Mouse (Mus musculus) hematopoietic stem cell, adult 5-6 weeks (primary cell): ENCODE results near the gene Olfr156. TPM values are rescaled to one million over a fixed set of nuclear protein-coding genes. Genes with fewer than 3 reads are reported as not detected.
"Not testable (repeated sequence)": the region's sequence is repeated elsewhere in the genome, so short reads cannot be mapped to it uniquely, and the experiment has no call there.

Experiments
- ATAC-seq, 2 experiments: fragments of 125-278 bp in 1 of 2; replicated peaks in 1 of 2; 2 replicates each; pipeline ENCODE4 v1.8.0; 2016 to 2017; ENCODE audit warnings: inconsistent platforms in 2 of 2, mild to moderate bottlenecking in 2 of 2, moderate number of reproducible peaks in 2 of 2, low read depth in 1 of 2, moderate TSS enrichment in 1 of 2; ENCODE audit not compliant: low FRiP score in 2 of 2, poor library complexity in 2 of 2, severe bottlenecking in 2 of 2, insufficient read depth in 1 of 2, low TSS enrichment in 1 of 2
- total RNA-seq: library from RNA; stranded (forward); fragments of 172-1452, 232-1000 nt; gene quantifications from 2 replicates; pipeline ENCODE4 v1.2.3, GENCODE M21; 2017

Gene Olfr156
- not detected in 2 replicates for total RNA-seq

- ATAC-seq = no peak
Measured at GRCm38 (mm10) chr4:43823845-43824337, at the start of gene Olfr156. Gene Olfr156 (minus strand): TSS chr4:43823895.

DNA sequence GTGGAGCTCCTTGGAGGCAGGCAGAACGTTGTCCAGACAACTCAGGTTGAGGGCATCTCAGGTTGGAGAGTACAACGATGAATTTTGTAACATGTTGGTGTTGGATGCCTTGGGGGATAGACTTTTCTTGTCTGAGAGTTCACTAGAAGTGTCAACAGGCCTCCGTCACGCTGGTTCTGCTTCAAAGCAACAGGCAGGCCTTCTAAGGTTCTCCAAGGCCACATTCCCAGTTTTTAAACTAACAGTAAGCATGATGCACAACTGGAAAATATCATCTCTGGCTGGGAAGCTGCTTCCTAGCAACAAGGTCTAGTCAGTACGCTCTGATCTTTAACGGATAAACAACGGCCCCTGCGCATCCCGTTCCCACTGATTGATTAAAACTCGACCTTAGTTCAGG is 46.1 kb upstream of the Olfr156 start:
- no peak for ATAC-seq

- ATAC-seq = no peak
Measured at GRCm38 (mm10) chr4:43863298-43863697, 39.6 kb upstream of the Olfr156 start.

DNA sequence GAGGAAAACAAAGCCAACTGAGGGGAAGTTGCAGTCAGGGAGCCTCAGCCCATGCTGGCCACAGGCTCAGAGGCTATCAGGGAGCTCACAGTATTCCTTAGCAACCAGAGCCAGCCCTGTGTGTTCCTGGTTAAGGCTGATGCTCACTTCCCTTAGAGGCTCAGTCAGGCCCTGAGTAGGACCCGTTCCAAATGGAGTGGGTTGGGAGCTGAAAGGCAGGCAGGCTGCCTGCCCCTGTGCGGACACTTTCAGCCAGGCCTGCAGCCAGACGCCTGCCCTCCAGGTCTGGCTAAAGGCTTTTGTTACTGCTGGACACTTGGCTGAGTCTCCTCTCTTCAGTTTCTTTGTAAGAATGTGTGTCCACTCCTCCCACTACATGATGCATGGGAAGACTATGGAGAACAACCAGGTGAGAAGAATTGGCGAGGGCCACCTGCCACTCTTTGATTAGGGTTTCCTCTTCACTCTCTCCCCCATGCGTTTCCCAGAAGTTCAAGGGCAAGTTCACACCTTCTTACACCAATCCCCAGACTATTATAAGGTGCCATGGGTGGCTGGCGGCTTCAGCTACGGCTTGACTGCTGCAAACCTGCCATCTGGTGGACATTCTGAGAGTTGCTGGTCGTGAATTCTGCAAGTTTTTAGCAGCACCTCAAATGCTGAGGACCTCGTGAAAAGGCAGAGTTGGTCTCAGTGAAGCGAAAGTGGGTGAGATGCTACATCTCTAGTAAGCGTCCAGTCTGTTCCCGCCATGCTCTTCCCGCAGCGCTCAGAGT is 37.2 kb upstream of the Olfr156 start:
- peak; percentile 59 to 84 for ATAC-seq

DNA sequence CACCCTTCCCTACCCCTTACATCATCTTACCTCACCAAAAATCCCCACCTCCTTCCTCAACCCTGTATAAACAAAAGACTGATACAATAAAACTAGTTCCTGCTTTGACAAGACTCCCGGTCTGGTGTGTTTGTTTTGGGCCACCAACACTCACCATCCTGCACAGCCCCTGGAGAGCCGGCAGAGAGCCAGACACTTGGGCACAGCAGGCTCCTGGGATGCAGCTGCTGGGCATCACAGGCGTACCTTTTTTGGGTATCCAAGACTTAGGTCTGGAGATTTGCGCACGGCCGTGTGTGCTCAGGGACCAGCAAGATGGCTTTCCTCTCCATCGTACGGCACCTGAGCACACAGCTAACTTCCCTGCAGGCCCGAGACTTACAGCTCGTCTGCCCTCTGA is 36.2 kb upstream of the Olfr156 start:
- ATAC-seq = no peak

GRCm38 (mm10) chr4:43854101-43854500 is 30.4 kb upstream of the Olfr156 start:
- ATAC-seq = no peak

- ATAC-seq = no peak
Measured at GRCm38 (mm10) chr4:43851265-43851664, 27.6 kb upstream of the Olfr156 start, which contains the start of gene Olfr155. Gene Olfr155 (plus strand): TSS chr4:43851565.

- no peak for ATAC-seq
Measured at GRCm38 (mm10) chr4:43840101-43840500, 16.4 kb upstream of the Olfr156 start, which contains the start of gene Olfr157. Gene Olfr157 (minus strand): TSS chr4:43840201.

DNA sequence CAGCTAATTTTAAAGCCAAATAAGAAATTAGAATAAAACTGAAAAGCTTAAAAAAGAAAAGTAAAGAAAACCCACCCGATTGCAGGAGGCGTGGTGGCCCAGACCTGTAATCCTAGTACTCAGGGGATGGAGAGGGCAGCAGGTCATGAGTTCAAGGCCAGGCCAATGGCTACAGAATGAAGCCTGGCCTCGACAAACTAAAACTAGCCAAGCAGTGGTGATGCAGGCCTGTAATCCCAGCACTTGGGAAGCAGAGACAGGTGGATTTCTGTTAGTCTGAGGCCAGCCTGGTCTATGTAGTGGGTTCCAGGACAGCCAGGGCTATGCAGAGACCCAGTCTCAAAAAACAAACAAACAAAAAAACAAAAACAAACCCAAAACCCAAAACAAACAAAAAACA is 14.6 kb upstream of the Olfr156 start:
- ATAC-seq = no peak

DNA sequence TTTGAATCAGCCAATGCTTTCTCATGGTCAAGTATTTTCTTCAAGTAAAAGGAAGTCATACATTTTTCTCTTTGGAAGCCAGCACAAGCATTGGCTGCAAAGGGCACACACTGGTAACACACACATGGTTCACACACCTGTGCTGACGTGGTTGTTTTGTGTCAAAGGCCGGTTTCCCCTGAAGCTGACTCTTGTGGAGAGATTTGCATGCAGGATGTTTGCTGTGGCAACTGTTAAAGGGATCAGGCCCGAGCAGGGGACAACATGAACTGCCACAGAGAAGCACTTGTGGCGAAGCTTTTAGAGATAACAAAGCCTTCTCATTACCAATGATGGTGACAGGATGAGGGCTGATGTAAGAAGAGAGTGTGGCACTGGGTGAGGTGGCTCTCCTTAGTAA is 11.1 kb upstream of the Olfr156 start:
- no peak for ATAC-seq

DNA sequence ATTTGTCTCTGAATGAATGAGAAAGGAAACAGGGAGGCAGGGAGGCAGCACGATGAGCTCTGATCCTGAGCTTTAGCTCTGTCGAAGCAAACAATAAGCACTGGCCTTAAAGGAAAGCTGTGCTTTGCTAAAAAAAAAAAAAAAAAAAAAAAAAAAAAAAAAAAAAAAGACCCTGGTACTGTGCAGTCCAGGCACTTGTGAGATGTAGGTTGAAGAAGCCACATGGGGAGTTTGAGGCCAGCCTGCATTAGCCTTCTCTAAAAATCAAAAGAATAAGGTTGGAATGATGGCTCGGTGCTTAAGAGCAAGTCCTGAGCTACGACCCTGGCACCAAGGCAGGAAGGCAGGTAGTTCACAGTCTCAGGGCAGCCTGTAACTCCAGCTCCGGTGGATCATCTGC is 10.1 kb upstream of the Olfr156 start:
- no peak for ATAC-seq

- no peak for ATAC-seq
Measured at GRCm38 (mm10) chr4:43832031-43832430, 8.3 kb upstream of the Olfr156 start.

- ATAC-seq = no peak
Measured at GRCm38 (mm10) chr4:43828806-43829205, 5.1 kb upstream of the Olfr156 start.

DNA sequence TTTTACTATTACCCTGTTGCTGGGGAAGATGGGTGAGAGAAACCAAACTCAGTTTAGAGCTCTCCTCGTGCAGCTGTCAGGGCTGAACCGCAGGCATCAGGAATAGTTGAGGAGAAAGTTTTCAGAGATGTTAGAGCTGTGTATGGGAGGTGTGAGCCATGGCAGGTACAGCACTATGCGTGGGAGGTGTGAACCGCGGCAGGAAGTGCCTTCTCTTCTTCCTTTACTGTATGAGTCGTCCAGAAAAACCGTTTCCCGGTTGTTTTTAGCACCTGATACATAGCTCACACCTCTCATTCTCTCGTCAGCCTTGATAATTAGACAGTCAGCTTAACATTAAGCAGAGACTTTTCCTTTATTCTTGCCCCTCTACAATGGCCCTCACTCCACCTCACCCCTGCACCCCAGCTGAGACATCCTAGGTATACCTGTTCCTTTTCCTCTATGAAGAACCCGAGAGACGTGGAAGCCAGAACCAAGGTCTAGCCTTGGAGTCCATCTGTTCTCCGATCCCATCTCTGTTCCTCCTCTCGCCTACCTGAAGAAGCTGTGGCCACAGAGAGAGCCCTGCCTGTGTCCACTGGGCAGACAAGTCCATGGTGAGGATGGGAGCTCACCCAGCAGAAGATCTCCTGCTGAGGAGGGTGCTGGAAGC is 672 bp downstream of the Olfr156 start:
- no peak for ATAC-seq

DNA sequence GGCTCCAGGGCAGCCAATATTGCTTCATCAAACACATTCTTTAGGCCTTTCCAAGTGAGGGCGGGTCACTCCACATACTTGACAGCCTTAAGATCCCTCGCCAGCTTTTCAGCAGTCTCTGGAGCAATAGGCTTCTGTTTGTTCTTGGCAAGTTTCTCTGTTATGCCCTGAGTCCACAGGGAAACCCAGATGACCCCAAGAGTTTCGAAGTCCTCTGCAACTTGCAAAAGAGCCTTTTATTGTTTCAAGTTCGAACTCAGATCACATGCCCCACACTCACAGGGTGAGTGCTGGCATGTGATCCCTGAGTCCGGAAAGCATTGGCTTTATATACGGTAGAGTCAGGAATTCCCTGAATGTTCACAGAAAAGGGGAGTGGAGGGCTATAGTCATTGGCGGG is 24.8 kb downstream of the Olfr156 start:
- no peak for ATAC-seq

- ATAC-seq = not testable (repeated sequence)
Measured at GRCm38 (mm10) chr4:43795844-43796243, 27.9 kb downstream of the Olfr156 start.

DNA sequence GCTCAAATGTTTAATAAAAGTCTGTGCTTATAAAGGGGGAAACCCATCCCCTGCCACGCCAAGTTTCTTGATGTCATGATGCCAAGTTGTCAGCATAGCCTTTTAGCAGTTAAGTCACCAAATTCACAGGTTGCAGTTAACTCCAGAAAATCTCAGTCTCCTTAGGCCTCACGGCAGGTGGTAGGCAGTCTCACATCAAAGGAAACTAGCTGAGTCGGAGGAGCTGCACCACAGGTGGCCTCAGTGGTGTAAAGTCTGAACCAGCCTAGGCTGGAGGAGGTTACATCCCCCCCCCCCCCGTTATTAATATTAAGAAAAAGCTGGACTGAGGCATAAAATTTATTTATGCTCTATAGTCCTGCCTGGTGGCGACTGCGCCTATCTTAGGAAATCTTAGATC is 28.4 kb downstream of the Olfr156 start:
- ATAC-seq = no peak

DNA sequence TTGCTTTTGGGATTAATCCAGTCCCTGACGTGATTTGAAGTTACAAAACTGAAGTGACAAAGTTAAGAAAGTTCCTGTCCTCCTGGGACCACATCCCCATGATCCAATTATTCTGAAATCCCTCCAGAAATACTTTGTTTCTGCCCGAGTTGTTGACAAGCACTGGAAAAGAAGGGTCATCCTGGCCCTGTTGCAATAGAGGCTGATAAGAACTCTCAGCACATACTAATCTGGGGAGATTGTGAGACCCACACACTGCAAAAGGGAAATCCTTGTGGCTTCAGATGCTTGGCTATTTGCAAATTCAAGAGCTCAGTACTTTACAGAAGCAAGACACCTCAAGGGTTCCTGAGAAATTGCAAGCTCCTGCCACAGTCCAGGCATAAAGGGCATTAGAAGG is 51.4 kb downstream of the Olfr156 start:
- ATAC-seq = no peak

DNA sequence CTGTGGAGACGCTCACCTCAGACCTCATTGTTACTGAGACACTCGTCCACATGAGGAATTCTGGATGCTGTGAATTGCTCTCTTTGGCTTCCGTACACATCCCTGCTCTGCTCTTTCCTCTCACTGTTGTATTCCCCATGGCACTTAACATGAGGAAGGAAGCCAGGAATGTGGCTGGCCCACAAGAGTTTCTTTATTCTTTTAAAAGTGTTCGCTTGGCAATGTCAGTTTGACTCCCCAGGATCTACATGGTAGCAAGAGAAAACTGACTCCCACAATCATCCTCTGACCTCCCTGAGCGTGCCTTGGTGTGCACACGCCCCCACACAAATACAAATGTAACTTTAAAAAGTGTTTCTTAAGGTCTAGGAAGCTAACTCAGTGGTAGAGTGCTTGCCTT is 52.1 kb downstream of the Olfr156 start:
- no peak for ATAC-seq
